Mouse (Mus musculus) adipocyte (in vitro differentiated cells): ENCODE measurements around the gene Cdh4.

Experiments
- DNase-seq: peaks from one replicate; pipeline ENCODE4 v3.0.0-alpha.2; 2016; ENCODE audit warnings: low spot score

The Cdh4 gene

GRCm38 (mm10) chr2:179863266-179863665, 421.0 kb downstream of the Cdh4 start:
- DNase-seq: no peak

GRCm38 (mm10) chr2:179865097-179865496, 422.9 kb downstream of the Cdh4 start:
- DNase-seq: peak; percentile 18

- DNase-seq: no peak
These were observed 425.4 kb downstream of the Cdh4 start for GRCm38 (mm10) chr2:179867669-179868068.

GRCm38 (mm10) chr2:179869871-179870270, 427.6 kb downstream of the Cdh4 start:
- no peak for DNase-seq

- peak; percentile 7 for DNase-seq
These were observed 430.5 kb downstream of the Cdh4 start for GRCm38 (mm10) chr2:179872724-179873123.

- DNase-seq: no peak
These were observed 431.1 kb downstream of the Cdh4 start for GRCm38 (mm10) chr2:179873315-179873714.

- DNase-seq: peak; percentile 73
These were observed 432.9 kb downstream of the Cdh4 start for GRCm38 (mm10) chr2:179875147-179875546.

- peak; percentile 36 for DNase-seq
These were observed 435.5 kb downstream of the Cdh4 start for GRCm38 (mm10) chr2:179877551-179878215.

- no peak for DNase-seq
These were observed 442.3 kb downstream of the Cdh4 start for GRCm38 (mm10) chr2:179884561-179884960.

GRCm38 (mm10) chr2:179891048-179891447, 448.8 kb downstream of the Cdh4 start:
- no peak for DNase-seq

- no peak for DNase-seq
These were observed 454.7 kb downstream of the Cdh4 start for GRCm38 (mm10) chr2:179896949-179897348.

GRCm38 (mm10) chr2:179912911-179913310, 470.7 kb downstream of the Cdh4 start:
- no peak for DNase-seq

- DNase-seq: no peak
These were observed 471.1 kb downstream of the Cdh4 start for GRCm38 (mm10) chr2:179913349-179913748.

GRCm38 (mm10) chr2:179914246-179914645, 472.0 kb downstream of the Cdh4 start:
- no peak for DNase-seq

GRCm38 (mm10) chr2:179916877-179917673, 474.8 kb downstream of the Cdh4 start:
- peak; percentile 84 for DNase-seq

- peak; percentile 85 for DNase-seq
These were observed 477.8 kb downstream of the Cdh4 start for GRCm38 (mm10) chr2:179920042-179920441.

GRCm38 (mm10) chr2:179921021-179921653, 478.9 kb downstream of the Cdh4 start:
- DNase-seq: peak; percentile 21

- DNase-seq: no peak
These were observed 481.8 kb downstream of the Cdh4 start for GRCm38 (mm10) chr2:179924038-179924437.

- no peak for DNase-seq
These were observed 486.9 kb downstream of the Cdh4 start for GRCm38 (mm10) chr2:179929166-179929565.

GRCm38 (mm10) chr2:179931741-179932140, 489.5 kb downstream of the Cdh4 start:
- DNase-seq: no peak

GRCm38 (mm10) chr2:179934165-179934564, 491.9 kb downstream of the Cdh4 start:
- no peak for DNase-seq

- no peak for DNase-seq
These were observed 494.9 kb downstream of the Cdh4 start for GRCm38 (mm10) chr2:179937091-179937490.

GRCm38 (mm10) chr2:179941696-179942095, 499.5 kb downstream of the Cdh4 start:
- DNase-seq: no peak
